Mouse (Mus musculus) monocyte, adult 59 days (primary cell): ENCODE results near the gene Prkcq. TPM values are rescaled to one million over a fixed set of nuclear protein-coding genes. Genes with fewer than 3 reads are reported as not detected.

Experiments
- total RNA-seq, 2 experiments: library from RNA; stranded (reverse); gene quantifications; one replicate each; pipeline ENCODE4 v1.2.4; 2023

Prkcq gene
- 1 to 10 TPM; 1.0 to 2.7 TPM for total RNA-seq

GRCm38 (mm10) chr2:11171754-11172501 is at the start of gene Prkcq:
Prkcq (plus strand) TSS chr2:11172108.

